In genomic region chr15:101227971-101228370, GRCm38 (mm10) we compare ENCODE assay signal across 8 mouse cellular contexts. TPM values are rescaled to one million over a fixed set of nuclear protein-coding genes. Genes with fewer than 3 reads are reported as not detected.
A peak's percentile ranks its signal among the peaks of the same experiment; 100 is the strongest.
DNase-seq lines count a peak whose midpoint lies in the region; ATAC-seq and TF ChIP-seq lines count a peak whose summit lies in the region.

No protein-coding gene starts in this region.

- peaks cover 19% of the 10 kb centered on the region for H3K4me1 ChIP-seq in testis, adult 2 months (ENCODE audit: control insufficient read depth, insufficient read depth, low read length)
- H3K4me1 ChIP-seq in lung, adult 2 months (ENCODE audit: control insufficient read depth, insufficient read depth, low read length) = peaks cover 24% of the 10 kb centered on the region
- H3K4me1 ChIP-seq in forebrain, embryonic 16.5 days (replicated peaks; ENCODE audit: control insufficient read depth, insufficient read depth, low read length) = peaks cover 13% of the 10 kb centered on the region

- no peaks in the 10 kb centered on the region; the same call in 1 of the 2 replicates for H3K27me3 ChIP-seq in testis, adult 2 months (ENCODE audit: control insufficient read depth, insufficient read depth, low read length)
- H3K27me3 ChIP-seq in forebrain, embryonic 16.5 days (replicated peaks; ENCODE audit: control insufficient read depth, insufficient read depth, low read length) = peaks cover 3% of the 10 kb centered on the region; the same call in 1 of the 2 replicates

- H3K36me3 ChIP-seq in testis, adult 2 months (ENCODE audit: control insufficient read depth, insufficient read depth, low read length) = no peaks in the 10 kb centered on the region
- H3K36me3 ChIP-seq in forebrain, embryonic 16.5 days (ENCODE audit: control insufficient read depth, insufficient read depth) = no peaks in the 10 kb centered on the region

- H3K9ac ChIP-seq in forebrain, embryonic 16.5 days (replicated peaks; ENCODE audit: low read depth, low read length) = no peak overlapping the region

- no peak overlapping the region for H3K4me3 ChIP-seq in testis, adult 2 months (ENCODE audit: control insufficient read depth, low read depth, low read length)
- H3K4me3 ChIP-seq in lung, adult 2 months (replicated peaks; ENCODE audit: extremely low read depth, low read depth, low read length) = peak overlapping the region; percentile 31
- H3K4me3 ChIP-seq in forebrain, embryonic 16.5 days (replicated peaks; ENCODE audit: low read length) = no peak overlapping the region

- ATAC-seq in frontal cortex, adult (ENCODE audit: low TSS enrichment) = no peak
- no peak for ATAC-seq in forebrain, embryonic 16.5 days

- H3K27ac ChIP-seq in testis, adult 2 months (ENCODE audit: control insufficient read depth, insufficient read depth, low read depth, low read length) = peak overlapping the region; percentile 46
- H3K27ac ChIP-seq in forebrain, embryonic 16.5 days (ENCODE audit: low read length) = no peak overlapping the region

- TF ChIP-seq CTCF in testis, adult 2 months (IDR thresholded peaks at IDR 0.05; ENCODE audit: control insufficient read depth, insufficient read depth, insufficient replicate concordance, low read depth, low read length) = no peak
- TF ChIP-seq CTCF in lung, adult 2 months (IDR thresholded peaks at IDR 0.05; ENCODE audit: insufficient read depth, low read length) = no peak

- no peak for TF ChIP-seq POLR2A in testis, adult 2 months (IDR thresholded peaks at IDR 0.05; ENCODE audit: control insufficient read depth, low read depth, low read length)
- peak; percentile 63; the same call in 1 of the 2 replicates for TF ChIP-seq POLR2A in lung, adult 2 months (IDR thresholded peaks at IDR 0.05; ENCODE audit: borderline replicate concordance, extremely low read depth, low read depth, low read length)

- H3K9me3 ChIP-seq in forebrain, embryonic 16.5 days (ENCODE audit: control insufficient read depth, low read length) = no peaks in the 10 kb centered on the region

- intact Hi-C loops in gastrocnemius, postnatal 14 days (cut with DNase I; ENCODE audit: low total_unique reads) = no loop called here

- WGBS in lung, adult 2 months = 21% methylated on average over 7 of the region's 7 CpGs
- WGBS in forebrain, embryonic 16.5 days = 22% methylated on average over 7 of the region's 7 CpGs

- H3K4me2 ChIP-seq in forebrain, embryonic 16.5 days (ENCODE audit: low read length) = no peak overlapping the region

- no peak for DNase-seq in testis, postnatal 14 days (ENCODE audit: low spot score)
- peak; percentile 78 for DNase-seq in gastrocnemius, postnatal 14 days
- peak; percentile 57 for DNase-seq in kidney, adult 18-20 months
- DNase-seq in lung, adult 2 months = peak; percentile 39
- DNase-seq in frontal cortex, postnatal 36 days (ENCODE audit: low spot score in 2 of 2) = no peak

RNA-seq across cellular contexts. Expression of gene Grasp, which starts 4.0 kb away (rescaled TPM):
- 1.8 and 1.9 TPM in 2 replicates for polyA plus RNA-seq in testis, adult 2 months (2012; rRNA removed)
- total RNA-seq in gastrocnemius, postnatal 14 days (2021) = 1 to 10 TPM; 8.3 to 9.4 TPM
- polyA plus RNA-seq in lung, adult 2 months (2012; rRNA removed) = 36.6 and 58.8 TPM in 2 replicates
- polyA plus RNA-seq in forebrain, embryonic 16.5 days (2015; fragmentation: Nextera tagmentation; extraction: Ambion mirVana) = 1.3 and 1.8 TPM in 2 replicates

RNA-seq across cellular contexts. Expression of gene Nr4a1, which starts 26.1 kb away (rescaled TPM):
- 51.4 TPM in 2 replicates for polyA plus RNA-seq in testis, adult 2 months (2012; rRNA removed)
- 10 to 100 TPM; 30.5 to 49.0 TPM for total RNA-seq in gastrocnemius, postnatal 14 days (2021)
- 40.0 and 43.4 TPM in 2 replicates for polyA plus RNA-seq in lung, adult 2 months (2012; rRNA removed)
- polyA plus RNA-seq in forebrain, embryonic 16.5 days (2015; fragmentation: Nextera tagmentation; extraction: Ambion mirVana) = 4.5 TPM in 2 replicates

RNA-seq across cellular contexts. Expression of gene Acvr1b, which starts 54.1 kb away (rescaled TPM):
- polyA plus RNA-seq in testis, adult 2 months (2012; rRNA removed) = 15.2 and 16.7 TPM in 2 replicates
- 10 to 100 TPM; 21.8 to 29.9 TPM for total RNA-seq in gastrocnemius, postnatal 14 days (2021)
- polyA plus RNA-seq in lung, adult 2 months (2012; rRNA removed) = 45.8 and 57.2 TPM in 2 replicates
- 26.0 and 27.4 TPM in 2 replicates for polyA plus RNA-seq in forebrain, embryonic 16.5 days (2015; fragmentation: Nextera tagmentation; extraction: Ambion mirVana)

RNA-seq across cellular contexts. Expression of gene Atg101, which starts 56.1 kb away (rescaled TPM):
- 16.4 and 17.5 TPM in 2 replicates for polyA plus RNA-seq in testis, adult 2 months (2012; rRNA removed)
- total RNA-seq in gastrocnemius, postnatal 14 days (2021) = 10 to 100 TPM; 27.7 to 35.0 TPM
- 36.1 and 38.6 TPM in 2 replicates for polyA plus RNA-seq in lung, adult 2 months (2012; rRNA removed)
- polyA plus RNA-seq in forebrain, embryonic 16.5 days (2015; fragmentation: Nextera tagmentation; extraction: Ambion mirVana) = 87.4 and 92.4 TPM in 2 replicates

Comparison
In these comparisons a context has a peak if more than half of its experiments do, and no peak if none do; other contexts are left out.
1. DNase-seq: peak in gastrocnemius, postnatal 14 days (single experiment), kidney, adult 18-20 months (single experiment) and lung, adult 2 months (single experiment); none in testis, postnatal 14 days (single experiment) and frontal cortex, postnatal 36 days (0 of 2).
2. RNA of gene Grasp, which starts 4.0 kb away (polyA plus RNA-seq): 36.6 to 58.8 TPM in lung, adult 2 months; 1.8 to 1.9 TPM in testis, adult 2 months and 1.3 to 1.8 TPM in forebrain, embryonic 16.5 days; every median in the first group is over 10 times any median in the second.